Mouse (Mus musculus): ENCODE measurements at regions not wholly inside any gene's neighbourhood (a gene's known extent, or its start where the extent isn't known, plus 50 kb on each side); places are given as distances from the start of the nearest gene placed in this dataset.

GRCm38 (mm10) chr2:148148272-148148671 is 101.5 kb upstream of the Foxa2 start:
- Histone ChIP-seq H3K4me2 (replicated peaks) (no peak overlapping the region), H3K27ac (no peak overlapping the region), H3K9ac (no peak overlapping the region), H3K27me3 (replicated peaks) (no peaks in the 10 kb centered on the region), H3K4me3 (no peak overlapping the region), H3K9me3 (no peaks in the 10 kb centered on the region), H3K4me1 (no peaks in the 10 kb centered on the region), H3K36me3 (no peaks in the 10 kb centered on the region)
- no peak for ATAC-seq (ENCODE audit: low FRiP score, low read depth)

- no peak overlapping the region for H3K4me3 ChIP-seq
- no peak overlapping the region for H3K27ac ChIP-seq
- H3K4me1 ChIP-seq: no peaks in the 10 kb centered on the region
- 76% methylated on average over 1 of the region's 1 CpGs for WGBS
- H3K9me3 ChIP-seq: no peaks in the 10 kb centered on the region
- H3K36me3 ChIP-seq: no peaks in the 10 kb centered on the region
- H3K4me2 ChIP-seq (replicated peaks): no peak overlapping the region
- H3K27me3 ChIP-seq (replicated peaks): no peaks in the 10 kb centered on the region
- ATAC-seq (ENCODE audit: low FRiP score, low read depth): no peak
- no peak overlapping the region for H3K9ac ChIP-seq
Observed at GRCm38 (mm10) chr2:148149426-148149825, 102.7 kb upstream of the Foxa2 start.

GRCm38 (mm10) chr2:148153513-148154271 is 106.9 kb upstream of the Foxa2 start:
- no peaks in the 10 kb centered on the region for H3K36me3 ChIP-seq
- WGBS: 85% methylated on average over 6 of the region's 6 CpGs
- no peak overlapping the region for H3K27ac ChIP-seq
- no peaks in the 10 kb centered on the region for H3K27me3 ChIP-seq (replicated peaks)
- H3K4me3 ChIP-seq: no peak overlapping the region
- no peaks in the 10 kb centered on the region for H3K4me1 ChIP-seq
- H3K9ac ChIP-seq: no peak overlapping the region
- no peak overlapping the region for H3K4me2 ChIP-seq (replicated peaks)
- no peaks in the 10 kb centered on the region for H3K9me3 ChIP-seq
- ATAC-seq (ENCODE audit: low FRiP score, low read depth): no peak

GRCm38 (mm10) chr2:148156122-148156521 is 109.4 kb upstream of the Foxa2 start:
- H3K27ac ChIP-seq: no peak overlapping the region
- H3K4me1 ChIP-seq: no peaks in the 10 kb centered on the region
- no peaks in the 10 kb centered on the region for H3K9me3 ChIP-seq
- 94% methylated on average over 2 of the region's 2 CpGs for WGBS
- no peak overlapping the region for H3K4me3 ChIP-seq
- H3K9ac ChIP-seq: no peak overlapping the region
- no peaks in the 10 kb centered on the region for H3K27me3 ChIP-seq (replicated peaks)
- H3K36me3 ChIP-seq: no peaks in the 10 kb centered on the region
- no peak for ATAC-seq (ENCODE audit: low FRiP score, low read depth)
- no peak overlapping the region for H3K4me2 ChIP-seq (replicated peaks)

GRCm38 (mm10) chr2:148159028-148159600 is 112.3 kb upstream of the Foxa2 start:
- no peak overlapping the region for H3K27ac ChIP-seq
- H3K4me2 ChIP-seq (replicated peaks): no peak overlapping the region
- H3K9me3 ChIP-seq: no peaks in the 10 kb centered on the region
- H3K4me3 ChIP-seq: no peak overlapping the region
- H3K27me3 ChIP-seq (replicated peaks): no peaks in the 10 kb centered on the region
- 71% methylated on average over 8 of the region's 8 CpGs for WGBS
- no peaks in the 10 kb centered on the region for H3K36me3 ChIP-seq
- no peak for ATAC-seq (ENCODE audit: low FRiP score, low read depth)
- H3K9ac ChIP-seq: no peak overlapping the region
- H3K4me1 ChIP-seq: no peaks in the 10 kb centered on the region

- Histone ChIP-seq H3K27ac (no peak overlapping the region), H3K27me3 (replicated peaks) (no peaks in the 10 kb centered on the region), H3K9ac (no peak overlapping the region), H3K4me2 (replicated peaks) (no peak overlapping the region), H3K9me3 (no peaks in the 10 kb centered on the region), H3K36me3 (no peaks in the 10 kb centered on the region), H3K4me3 (no peak overlapping the region), H3K4me1 (no peaks in the 10 kb centered on the region)
- no peak for ATAC-seq (ENCODE audit: low FRiP score, low read depth)
- 98% methylated on average over 12 of the region's 12 CpGs for WGBS
Observed at GRCm38 (mm10) chr2:148160997-148161396, 114.2 kb upstream of the Foxa2 start.

GRCm38 (mm10) chr2:148161966-148162365 is 115.2 kb upstream of the Foxa2 start:
- ATAC-seq (ENCODE audit: low FRiP score, low read depth): no peak
- H3K27ac ChIP-seq: no peak overlapping the region
- no peak overlapping the region for H3K9ac ChIP-seq
- H3K4me1 ChIP-seq: no peaks in the 10 kb centered on the region
- no peaks in the 10 kb centered on the region for H3K36me3 ChIP-seq
- H3K9me3 ChIP-seq: no peaks in the 10 kb centered on the region
- 21% methylated on average over 1 of the region's 1 CpGs for WGBS
- no peak overlapping the region for H3K4me3 ChIP-seq
- H3K4me2 ChIP-seq (replicated peaks): no peak overlapping the region
- H3K27me3 ChIP-seq (replicated peaks): no peaks in the 10 kb centered on the region

GRCm38 (mm10) chr2:148162562-148162961 is 115.8 kb upstream of the Foxa2 start:
- Histone ChIP-seq H3K9ac (no peak overlapping the region), H3K9me3 (no peaks in the 10 kb centered on the region), H3K4me1 (no peaks in the 10 kb centered on the region), H3K27ac (no peak overlapping the region), H3K27me3 (replicated peaks) (no peaks in the 10 kb centered on the region), H3K4me3 (no peak overlapping the region), H3K36me3 (no peaks in the 10 kb centered on the region), H3K4me2 (replicated peaks) (no peak overlapping the region)
- WGBS: 92% methylated on average over 1 of the region's 1 CpGs
- no peak for ATAC-seq (ENCODE audit: low FRiP score, low read depth)

- ATAC-seq (ENCODE audit: low FRiP score, low read depth): no peak
- Histone ChIP-seq H3K27me3 (replicated peaks) (no peaks in the 10 kb centered on the region), H3K36me3 (no peaks in the 10 kb centered on the region), H3K27ac (no peak overlapping the region), H3K4me2 (replicated peaks) (no peak overlapping the region), H3K9ac (no peak overlapping the region), H3K9me3 (no peaks in the 10 kb centered on the region), H3K4me3 (no peak overlapping the region), H3K4me1 (no peaks in the 10 kb centered on the region)
- WGBS: 75% methylated on average over 4 of the region's 4 CpGs
Observed at GRCm38 (mm10) chr2:148171113-148171512, 124.3 kb upstream of the Foxa2 start.

- H3K9ac ChIP-seq: no peak overlapping the region
- no peaks in the 10 kb centered on the region for H3K9me3 ChIP-seq
- no peak overlapping the region for H3K27ac ChIP-seq
- no peak overlapping the region for H3K4me3 ChIP-seq
- no peak for ATAC-seq (ENCODE audit: low FRiP score, low read depth)
- no peaks in the 10 kb centered on the region for H3K4me1 ChIP-seq
- no peak overlapping the region for H3K4me2 ChIP-seq (replicated peaks)
- no peaks in the 10 kb centered on the region for H3K36me3 ChIP-seq
- H3K27me3 ChIP-seq (replicated peaks): no peaks in the 10 kb centered on the region
- 53% methylated on average over 1 of the region's 1 CpGs for WGBS
Observed at GRCm38 (mm10) chr2:148171699-148172098, 124.9 kb upstream of the Foxa2 start.

- no peak for ATAC-seq (ENCODE audit: low FRiP score, low read depth)
- Histone ChIP-seq H3K9ac (no peak overlapping the region), H3K4me2 (replicated peaks) (no peak overlapping the region), H3K36me3 (no peaks in the 10 kb centered on the region), H3K4me1 (no peaks in the 10 kb centered on the region), H3K9me3 (no peaks in the 10 kb centered on the region), H3K27ac (no peak overlapping the region), H3K4me3 (no peak overlapping the region), H3K27me3 (replicated peaks) (no peaks in the 10 kb centered on the region)
- 84% methylated on average over 8 of the region's 8 CpGs for WGBS
Observed at GRCm38 (mm10) chr2:148175251-148175927, 128.6 kb upstream of the Foxa2 start.

- Histone ChIP-seq H3K9ac (no peak overlapping the region), H3K4me3 (no peak overlapping the region), H3K36me3 (no peaks in the 10 kb centered on the region), H3K4me2 (replicated peaks) (no peak overlapping the region), H3K27ac (no peak overlapping the region), H3K4me1 (no peaks in the 10 kb centered on the region), H3K27me3 (replicated peaks) (no peaks in the 10 kb centered on the region), H3K9me3 (no peaks in the 10 kb centered on the region)
- no peak for ATAC-seq (ENCODE audit: low FRiP score, low read depth)
- 87% methylated on average over 2 of the region's 2 CpGs for WGBS
Observed at GRCm38 (mm10) chr2:148180245-148180644, 133.5 kb upstream of the Foxa2 start.
